Mouse (Mus musculus) neural tube, embryonic 12.5 days (tissue): ENCODE measurements around the gene Ddx41. TPM values are rescaled to one million over a fixed set of nuclear protein-coding genes. Genes with fewer than 3 reads are reported as not detected.

Experiments used
- ATAC-seq: fragments of 200-750 bp; cut with Nextera tagmentation; 2 replicates; pipeline ENCODE4 v1.8.0; 2017; ENCODE audit warnings: low read depth, mild to moderate bottlenecking, moderate TSS enrichment, moderate library complexity; ENCODE audit not compliant: low FRiP score
- H3K27ac ChIP-seq: fragments of 300-500 bp; sonication (generic); 2 replicates; pipeline ENCODE4 v1.5.1; 2016
- H3K27me3 ChIP-seq: fragments of 300-500 bp; sonication (generic); replicated peaks from 2 replicates; pipeline ENCODE4 v1.6.1; 2016; ENCODE audit warnings: mild to moderate bottlenecking
- H3K36me3 ChIP-seq: fragments of 300-500 bp; sonication (generic); 2 replicates; pipeline ENCODE4 v1.6.1; 2016; ENCODE audit warnings: mild to moderate bottlenecking
- H3K4me1 ChIP-seq: fragments of 300-500 bp; sonication (generic); 2 replicates; pipeline ENCODE4 v1.6.1; 2016
- H3K4me2 ChIP-seq: fragments of 300-500 bp; sonication (generic); replicated peaks from 2 replicates; pipeline ENCODE4 v1.6.1; 2016; ENCODE audit warnings: mild to moderate bottlenecking
- H3K4me3 ChIP-seq: fragments of 300-500 bp; sonication (generic); 2 replicates; pipeline ENCODE4 v1.5.1; 2016
- H3K9ac ChIP-seq: fragments of 300-500 bp; sonication (generic); 2 replicates; pipeline ENCODE4 v1.6.1; 2016; ENCODE audit warnings: mild to moderate bottlenecking
- H3K9me3 ChIP-seq: fragments of 300-500 bp; sonication (generic); 2 replicates; pipeline ENCODE4 v1.6.1; 2016; ENCODE audit warnings: mild to moderate bottlenecking
- WGBS: fragments of 180-500 bp; shearing (Covaris S2); methylation state at CpG from one replicate; pipeline ENCODE4 v1.1.7; 2016; 5-methylcytosine and 5-hydroxymethylcytosine counted together
- polyA plus RNA-seq: library from polyadenylated mRNA; unstranded; fragments of >200 nt; fragmentation: Nextera tagmentation; extraction: Ambion mirVana; gene quantifications from 2 replicates; pipeline ENCODE4 v1.2.1, GENCODE M21; 2016

The Ddx41 gene
- polyA plus RNA-seq, 1 experiment from 2014 or later = 64.4 TPM

GRCm38 (mm10) chr13:55567949-55568348 lies 31.5 kb upstream of the Ddx41 start:
- Histone ChIP-seq H3K4me1 (peaks cover 23% of the 10 kb centered on the region), H3K4me3 (no peak overlapping the region), H3K36me3 (peaks cover 19% of the 10 kb centered on the region), H3K9me3 (no peaks in the 10 kb centered on the region), H3K4me2 (no peak overlapping the region), H3K9ac (no peak overlapping the region), H3K27ac (no peak overlapping the region), H3K27me3 (no peaks in the 10 kb centered on the region)
- WGBS = 93% methylated on average over 2 of the region's 2 CpGs
- no peak for ATAC-seq

- peaks cover 19% of the 10 kb centered on the region for H3K36me3 ChIP-seq
- no peak overlapping the region for H3K4me2 ChIP-seq
- peaks cover 19% of the 10 kb centered on the region for H3K4me1 ChIP-seq
- 87% methylated on average over 6 of the region's 6 CpGs for WGBS
- H3K9me3 ChIP-seq = no peaks in the 10 kb centered on the region
- H3K27ac ChIP-seq = no peak overlapping the region
- no peak overlapping the region for H3K4me3 ChIP-seq
- no peaks in the 10 kb centered on the region for H3K27me3 ChIP-seq
- ATAC-seq = no peak
- H3K9ac ChIP-seq = no peak overlapping the region
These were observed 30.5 kb upstream of the Ddx41 start for GRCm38 (mm10) chr13:55567001-55567400.

GRCm38 (mm10) chr13:55563266-55563879 lies 26.9 kb upstream of the Ddx41 start:
- ATAC-seq = no peak
- no peak overlapping the region for H3K4me3 ChIP-seq
- 78% methylated on average over 7 of the region's 7 CpGs for WGBS
- H3K9ac ChIP-seq = no peak overlapping the region
- H3K27me3 ChIP-seq = no peaks in the 10 kb centered on the region
- peaks cover 19% of the 10 kb centered on the region for H3K36me3 ChIP-seq
- no peak overlapping the region for H3K27ac ChIP-seq
- H3K9me3 ChIP-seq = no peaks in the 10 kb centered on the region
- peaks cover 6% of the 10 kb centered on the region; the same call in 1 of the 2 replicates for H3K4me1 ChIP-seq
- H3K4me2 ChIP-seq = no peak overlapping the region

- Histone ChIP-seq H3K9me3 (no peaks in the 10 kb centered on the region), H3K4me3 (no peak overlapping the region), H3K4me2 (no peak overlapping the region), H3K9ac (no peak overlapping the region), H3K27ac (no peak overlapping the region), H3K4me1 (no peaks in the 10 kb centered on the region), H3K36me3 (peaks cover 41% of the 10 kb centered on the region), H3K27me3 (no peaks in the 10 kb centered on the region)
- ATAC-seq = no peak
- WGBS = 89% methylated on average over 6 of the region's 6 CpGs
These were observed 21.0 kb upstream of the Ddx41 start for GRCm38 (mm10) chr13:55557499-55557898.

- WGBS = 93% methylated on average over 9 of the region's 9 CpGs
- Histone ChIP-seq H3K27me3 (no peaks in the 10 kb centered on the region), H3K9me3 (no peaks in the 10 kb centered on the region), H3K36me3 (peaks cover 54% of the 10 kb centered on the region), H3K9ac (no peak overlapping the region), H3K27ac (no peak overlapping the region), H3K4me2 (no peak overlapping the region), H3K4me3 (no peak overlapping the region), H3K4me1 (no peaks in the 10 kb centered on the region)
- no peak for ATAC-seq
These were observed 19.5 kb upstream of the Ddx41 start for GRCm38 (mm10) chr13:55555921-55556320.

GRCm38 (mm10) chr13:55549061-55549460 lies 12.6 kb upstream of the Ddx41 start:
- H3K4me2 ChIP-seq = no peak overlapping the region
- H3K36me3 ChIP-seq = peaks cover 94% of the 10 kb centered on the region
- H3K27me3 ChIP-seq = no peaks in the 10 kb centered on the region
- no peaks in the 10 kb centered on the region for H3K9me3 ChIP-seq
- H3K4me3 ChIP-seq = no peak overlapping the region
- no peak overlapping the region for H3K9ac ChIP-seq
- WGBS = 91% methylated on average over 15 of the region's 15 CpGs
- H3K27ac ChIP-seq = no peak overlapping the region
- no peaks in the 10 kb centered on the region for H3K4me1 ChIP-seq
- no peak for ATAC-seq

- Histone ChIP-seq H3K36me3 (peaks cover 94% of the 10 kb centered on the region), H3K4me1 (no peaks in the 10 kb centered on the region), H3K4me2 (no peak overlapping the region), H3K27ac (no peak overlapping the region), H3K9me3 (no peaks in the 10 kb centered on the region), H3K27me3 (no peaks in the 10 kb centered on the region), H3K4me3 (no peak overlapping the region), H3K9ac (no peak overlapping the region)
- no peak for ATAC-seq
- 92% methylated on average over 5 of the region's 5 CpGs for WGBS
These were observed 12.0 kb upstream of the Ddx41 start for GRCm38 (mm10) chr13:55548426-55548825.

- ATAC-seq = no peak
- Histone ChIP-seq H3K27me3 (no peaks in the 10 kb centered on the region), H3K4me3 (no peak overlapping the region), H3K27ac (no peak overlapping the region), H3K9ac (no peak overlapping the region), H3K4me2 (no peak overlapping the region), H3K9me3 (no peaks in the 10 kb centered on the region), H3K4me1 (no peaks in the 10 kb centered on the region), H3K36me3 (peaks cover 94% of the 10 kb centered on the region)
- 95% methylated on average over 2 of the region's 2 CpGs for WGBS
These were observed 11.5 kb upstream of the Ddx41 start for GRCm38 (mm10) chr13:55547916-55548315.

- H3K9me3 ChIP-seq = no peaks in the 10 kb centered on the region
- H3K4me2 ChIP-seq = no peak overlapping the region
- no peak overlapping the region for H3K27ac ChIP-seq
- no peaks in the 10 kb centered on the region for H3K4me1 ChIP-seq
- H3K36me3 ChIP-seq = peaks cover 99% of the 10 kb centered on the region
- ATAC-seq = no peak
- 90% methylated on average over 6 of the region's 6 CpGs for WGBS
- no peak overlapping the region for H3K4me3 ChIP-seq
- H3K27me3 ChIP-seq = no peaks in the 10 kb centered on the region
- no peak overlapping the region for H3K9ac ChIP-seq
These were observed 8.3 kb upstream of the Ddx41 start for GRCm38 (mm10) chr13:55544792-55545191.

GRCm38 (mm10) chr13:55543447-55543846 lies 7.0 kb upstream of the Ddx41 start:
- Histone ChIP-seq H3K9ac (no peak overlapping the region), H3K9me3 (no peaks in the 10 kb centered on the region), H3K4me1 (no peaks in the 10 kb centered on the region), H3K4me3 (no peak overlapping the region), H3K27ac (no peak overlapping the region), H3K36me3 (peaks cover 99% of the 10 kb centered on the region), H3K4me2 (no peak overlapping the region), H3K27me3 (no peaks in the 10 kb centered on the region)
- WGBS = 95% methylated on average over 8 of the region's 8 CpGs
- ATAC-seq = no peak

- Histone ChIP-seq H3K4me3 (no peak overlapping the region), H3K4me1 (no peaks in the 10 kb centered on the region), H3K36me3 (peaks cover 96% of the 10 kb centered on the region), H3K9ac (no peak overlapping the region), H3K9me3 (no peaks in the 10 kb centered on the region), H3K4me2 (no peak overlapping the region), H3K27ac (no peak overlapping the region), H3K27me3 (no peaks in the 10 kb centered on the region)
- no peak for ATAC-seq
- 94% methylated on average over 4 of the region's 4 CpGs for WGBS
These were observed 6.4 kb upstream of the Ddx41 start for GRCm38 (mm10) chr13:55542891-55543290.

GRCm38 (mm10) chr13:55540933-55541332 lies 4.5 kb upstream of the Ddx41 start:
- ATAC-seq = no peak
- H3K4me3 ChIP-seq = no peak overlapping the region
- peaks cover 76% of the 10 kb centered on the region for H3K36me3 ChIP-seq
- peaks cover 3% of the 10 kb centered on the region; the same call in 1 of the 2 replicates for H3K4me1 ChIP-seq
- WGBS = 95% methylated on average over 2 of the region's 2 CpGs
- H3K9me3 ChIP-seq = no peaks in the 10 kb centered on the region
- H3K27ac ChIP-seq = no peak overlapping the region
- H3K4me2 ChIP-seq = no peak overlapping the region
- no peaks in the 10 kb centered on the region for H3K27me3 ChIP-seq
- H3K9ac ChIP-seq = no peak overlapping the region

GRCm38 (mm10) chr13:55535796-55536193 lies 663 bp downstream of the Ddx41 start:
- no peak for ATAC-seq
- Histone ChIP-seq H3K27ac (no peak overlapping the region), H3K4me1 (peaks cover 13% of the 10 kb centered on the region), H3K36me3 (peaks cover 64% of the 10 kb centered on the region), H3K9me3 (no peaks in the 10 kb centered on the region), H3K4me2 (peak overlapping the region; percentile 97), H3K4me3 (peak overlapping the region; percentile 83), H3K27me3 (no peaks in the 10 kb centered on the region), H3K9ac (peak overlapping the region; percentile 83)
- WGBS = 21% methylated on average over 17 of the region's 17 CpGs
